In the genomic region with DNA sequence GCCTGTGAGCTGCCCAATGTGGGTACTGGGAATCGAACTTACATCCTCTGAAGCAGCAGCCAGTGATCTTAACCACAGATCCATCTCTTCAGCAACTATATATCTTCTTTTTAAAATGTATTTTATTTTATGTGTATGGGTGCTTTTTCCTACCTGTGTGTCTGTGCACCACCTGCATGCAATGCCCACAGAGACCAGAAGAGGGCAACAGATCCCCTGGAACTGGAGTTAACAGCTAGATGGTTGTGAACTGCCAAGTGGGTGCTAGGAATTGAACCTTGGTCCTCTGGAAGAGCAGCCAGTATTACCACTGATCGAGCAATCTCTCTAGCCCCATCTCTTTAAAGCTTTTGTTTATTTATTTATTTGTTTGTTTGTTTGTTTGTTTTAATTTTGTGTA, we compare ENCODE assay signal across 20 mouse cellular contexts. TPM values are rescaled to one million over a fixed set of nuclear protein-coding genes. Genes with fewer than 3 reads are reported as not detected.
DNase-seq lines count a peak whose midpoint lies in the region; ATAC-seq and TF ChIP-seq lines count a peak whose summit lies in the region.
"Had no signal": no experiment of that assay in that cellular context is flagged by ENCODE, and none has a peak within 500 bp of the region (broad histone marks: within the 10 kb centered on the region; RNA-seq: fewer than 3 reads in every experiment).

No protein-coding gene starts in this region.

- DNase-seq in forebrain, postnatal 0 days = no peak
- no peak for DNase-seq in left cerebral cortex, adult 2 months (ENCODE audit: extremely low spot score in 1 of 2, low spot score in 2 of 2)
- no peak for DNase-seq in left cerebral cortex, postnatal 25 days (ENCODE audit: low spot score in 2 of 2)
- peak; percentile 34 for DNase-seq in A20 (ENCODE audit: low read depth, low spot score)
- DNase-seq in ZHBTc4 (ENCODE audit: low read depth, low spot score) = peak; percentile 62
- DNase-seq in adrenal gland, adult (ENCODE audit: inconsistent age in 2 of 2, low spot score in 1 of 2) = no peak
- no peak for DNase-seq in cerebellum, postnatal 4 days (ENCODE audit: low spot score in 2 of 2)
- DNase-seq: adrenal gland, postnatal 10 days; cerebellum, adult 9-10 months; kidney, adult 18-20 months; thymus, adult 2 months had no signal

- no peaks in the 10 kb centered on the region for H3K27me3 ChIP-seq in forebrain, postnatal 0 days (ENCODE audit: insufficient read depth, low read length)
- H3K27me3 ChIP-seq in forebrain, embryonic 12.5 days = no peaks in the 10 kb centered on the region
- H3K27me3 ChIP-seq: heart, embryonic 15.5 days had no signal

- intact Hi-C loops in left cerebral cortex, adult 2 months (cut with DNase I) = no loop called here
- intact Hi-C loops in left cerebral cortex, postnatal 25 days (cut with DNase I) = no loop called here

- no peaks in the 10 kb centered on the region for H3K4me1 ChIP-seq in forebrain, postnatal 0 days (ENCODE audit: insufficient read depth)
- H3K4me1 ChIP-seq in forebrain, embryonic 12.5 days = peaks cover 6% of the 10 kb centered on the region
- H3K4me1 ChIP-seq: heart, embryonic 15.5 days had no signal

- ATAC-seq in forebrain, postnatal 0 days = no peak
- ATAC-seq in forebrain, embryonic 12.5 days (ENCODE audit: low FRiP score) = no peak
- ATAC-seq: midbrain, embryonic 16.5 days had no signal

- no peak overlapping the region for H3K27ac ChIP-seq in forebrain, postnatal 0 days (ENCODE audit: low read depth, low read length)
- H3K27ac ChIP-seq in forebrain, embryonic 12.5 days = no peak overlapping the region
- no peak overlapping the region for H3K27ac ChIP-seq in left cerebral cortex, adult 2 months
- H3K27ac ChIP-seq: heart, embryonic 15.5 days; hindbrain, embryonic 12.5 days had no signal

- WGBS in forebrain, postnatal 0 days = 98% methylated on average over 2 of the region's 2 CpGs
- 95% methylated on average over 2 of the region's 2 CpGs for WGBS in forebrain, embryonic 12.5 days

- peak; percentile 29; the same call in 1 of the 2 replicates for TF ChIP-seq CTCF in forebrain, postnatal 0 days (IDR thresholded peaks at IDR 0.05; ENCODE audit: low read depth)
- TF ChIP-seq CTCF in left cerebral cortex, adult 2 months (IDR thresholded peaks at IDR 0.05) = peak; percentile 9

- H3K4me2 ChIP-seq in forebrain, postnatal 0 days (ENCODE audit: low read depth) = no peak overlapping the region
- H3K4me2 ChIP-seq in forebrain, embryonic 12.5 days = no peak overlapping the region
- H3K4me2 ChIP-seq: heart, embryonic 15.5 days; hindbrain, embryonic 12.5 days had no signal

- H3K36me3 ChIP-seq in forebrain, postnatal 0 days (ENCODE audit: insufficient read depth) = peaks cover 36% of the 10 kb centered on the region
- peaks cover 40% of the 10 kb centered on the region for H3K36me3 ChIP-seq in forebrain, embryonic 12.5 days (replicated peaks)

- no peak overlapping the region for H3K4me3 ChIP-seq in forebrain, postnatal 0 days (ENCODE audit: low read depth, low read length)
- H3K4me3 ChIP-seq in forebrain, embryonic 12.5 days (replicated peaks) = no peak overlapping the region
- H3K4me3 ChIP-seq in left cerebral cortex, adult 2 months = no peak overlapping the region
- H3K4me3 ChIP-seq: heart, embryonic 15.5 days; hindbrain, embryonic 12.5 days had no signal

- no peak overlapping the region for H3K9ac ChIP-seq in forebrain, postnatal 0 days
- no peak overlapping the region for H3K9ac ChIP-seq in forebrain, embryonic 12.5 days
- H3K9ac ChIP-seq: heart, embryonic 15.5 days; hindbrain, embryonic 12.5 days had no signal

- H3K9me3 ChIP-seq in forebrain, postnatal 0 days (ENCODE audit: low read length) = no peaks in the 10 kb centered on the region
- H3K9me3 ChIP-seq in forebrain, embryonic 12.5 days = no peaks in the 10 kb centered on the region
- H3K9me3 ChIP-seq: heart, embryonic 15.5 days; hindbrain, embryonic 12.5 days had no signal

RNA-seq across cellular contexts. Expression of gene Lyar, which starts 16.4 kb away (rescaled TPM):
- total RNA-seq in forebrain, postnatal 0 days (2014; rRNA removed) = 14.0 and 27.1 TPM in 2 replicates
- polyA plus RNA-seq in forebrain, postnatal 0 days (2015; fragmentation: Nextera tagmentation; extraction: Ambion mirVana) = 40.5 and 41.8 TPM in 2 replicates
- polyA plus RNA-seq in forebrain, embryonic 12.5 days (2016; fragmentation: Nextera tagmentation; extraction: Ambion mirVana) = 117 and 128 TPM in 2 replicates
- total RNA-seq in left cerebral cortex, adult 2 months (2021) = 10 to 100 TPM; 10.7 to 12.1 TPM
- 10 to 100 TPM; 11.0 to 11.9 TPM for total RNA-seq in left cerebral cortex, postnatal 25 days (2021)

RNA-seq across cellular contexts. Expression of gene Zbtb49, which starts 16.4 kb away (rescaled TPM):
- 32.3 and 40.5 TPM in 2 replicates for total RNA-seq in forebrain, postnatal 0 days (2014; rRNA removed)
- polyA plus RNA-seq in forebrain, postnatal 0 days (2015; fragmentation: Nextera tagmentation; extraction: Ambion mirVana) = 10.3 and 13.9 TPM in 2 replicates
- 24.7 and 27.6 TPM in 2 replicates for polyA plus RNA-seq in forebrain, embryonic 12.5 days (2016; fragmentation: Nextera tagmentation; extraction: Ambion mirVana)
- 10 to 100 TPM; 21.1 to 22.9 TPM for total RNA-seq in left cerebral cortex, adult 2 months (2021)
- 10 to 100 TPM; 16.0 to 22.7 TPM for total RNA-seq in left cerebral cortex, postnatal 25 days (2021)

RNA-seq across cellular contexts. Expression of gene Tmem128, which starts 23.4 kb away (rescaled TPM):
- total RNA-seq in forebrain, postnatal 0 days (2014; rRNA removed) = 96.9 and 99.0 TPM in 2 replicates
- 105 and 106 TPM in 2 replicates for polyA plus RNA-seq in forebrain, postnatal 0 days (2015; fragmentation: Nextera tagmentation; extraction: Ambion mirVana)
- 90.9 and 91.4 TPM in 2 replicates for polyA plus RNA-seq in forebrain, embryonic 12.5 days (2016; fragmentation: Nextera tagmentation; extraction: Ambion mirVana)
- total RNA-seq in left cerebral cortex, adult 2 months (2021) = 10 to 100 TPM; 30.1 to 34.1 TPM
- total RNA-seq in left cerebral cortex, postnatal 25 days (2021) = 10 to 100 TPM; 35.8 to 37.4 TPM

RNA-seq across cellular contexts. Expression of gene Otop1, which starts 39.1 kb away (rescaled TPM):
- not detected in 2 replicates for total RNA-seq in forebrain, postnatal 0 days (2014; rRNA removed)
- not detected in 2 replicates for polyA plus RNA-seq in forebrain, postnatal 0 days (2015; fragmentation: Nextera tagmentation; extraction: Ambion mirVana)
- polyA plus RNA-seq in forebrain, embryonic 12.5 days (2016; fragmentation: Nextera tagmentation; extraction: Ambion mirVana) = not detected in 2 replicates
- total RNA-seq in left cerebral cortex, adult 2 months (2021) = not detected
- total RNA-seq in left cerebral cortex, postnatal 25 days (2021) = not detected
- total RNA-seq: left cerebral cortex, adult 18-20 months; megakaryocyte, adult 5-6 weeks had no signal
- polyA plus RNA-seq: heart, embryonic 15.5 days; limb, embryonic 14.5 days; lung, embryonic 16.5 days; neural tube, embryonic 11.5 days had no signal

Comparison
In these comparisons a context has a peak if more than half of its experiments do, and no peak if none do; other contexts are left out.
1. DNase-seq: peak in A20 (single experiment) and ZHBTc4 (single experiment); none in forebrain, postnatal 0 days (single experiment), left cerebral cortex, adult 2 months (0 of 2), left cerebral cortex, postnatal 25 days (0 of 2), adrenal gland, adult (0 of 2) and cerebellum, postnatal 4 days (0 of 2).